Mouse (Mus musculus) ES-Bruce4 (cell line): Measurements from ENCODE around the gene Plin1. TPM values are rescaled to one million over a fixed set of nuclear protein-coding genes. Genes with fewer than 3 reads are reported as not detected.

Experiments used
- H3K27ac ChIP-seq: 2 replicates; pipeline ENCODE4 v1.5.1; 2012; ENCODE audit warnings: low read length, inconsistent platforms; ENCODE audit not compliant: insufficient read depth
- H3K27me3 ChIP-seq: 2 replicates; pipeline ENCODE4 v1.6.1; 2012; ENCODE audit warnings: mild to moderate bottlenecking, low read length, inconsistent platforms; ENCODE audit not compliant: control insufficient read depth, poor library complexity, insufficient read depth, severe bottlenecking
- H3K36me3 ChIP-seq: 2 replicates; pipeline ENCODE4 v1.6.1; 2012; ENCODE audit warnings: inconsistent platforms, mild to moderate bottlenecking, low read length, moderate library complexity; ENCODE audit not compliant: control insufficient read depth, poor library complexity, insufficient read depth, severe bottlenecking
- H3K4me1 ChIP-seq: one replicate; pipeline ENCODE4 v1.8.1; 2011; ENCODE audit warnings: low read length; ENCODE audit not compliant: control insufficient read depth, insufficient read depth
- H3K4me3 ChIP-seq: 2 replicates; pipeline ENCODE4 v1.5.1; 2011; ENCODE audit warnings: low read depth, mild to moderate bottlenecking, low read length
- H3K9ac ChIP-seq: 2 replicates; pipeline ENCODE4 v1.6.1; 2012; ENCODE audit warnings: low read depth, mild to moderate bottlenecking, inconsistent platforms; ENCODE audit not compliant: poor library complexity, severe bottlenecking
- H3K9me3 ChIP-seq: replicated peaks from 2 replicates; pipeline ENCODE4 v1.6.1; 2012; ENCODE audit warnings: mild to moderate bottlenecking, low read length, inconsistent platforms; ENCODE audit not compliant: control insufficient read depth, poor library complexity, insufficient read depth, severe bottlenecking
- CTCF ChIP-seq: IDR thresholded peaks from one replicate; pipeline ENCODE4 v1.8.1; 2011; ENCODE audit warnings: low read depth, low read length
- EP300 ChIP-seq: IDR thresholded peaks from 2 replicates; pipeline ENCODE4 v1.6.1; 2011; ENCODE audit warnings: low read depth, low read length; ENCODE audit not compliant: insufficient read depth
- POLR2A ChIP-seq: IDR thresholded peaks from one replicate; pipeline ENCODE4 v1.8.1; 2011; ENCODE audit warnings: low read length; ENCODE audit not compliant: insufficient read depth
- polyA plus RNA-seq: library from polyadenylated mRNA; stranded (reverse); fragments of >200 nt; gene quantifications from 2 replicates; pipeline ENCODE4 v1.2.4, GENCODE M21; 2011; ENCODE audit warnings: low read depth; ENCODE audit not compliant: missing spikeins, insufficient read depth, insufficient read length

The Plin1 gene
- polyA plus RNA-seq, 1 experiment: 0.28 TPM

DNA sequence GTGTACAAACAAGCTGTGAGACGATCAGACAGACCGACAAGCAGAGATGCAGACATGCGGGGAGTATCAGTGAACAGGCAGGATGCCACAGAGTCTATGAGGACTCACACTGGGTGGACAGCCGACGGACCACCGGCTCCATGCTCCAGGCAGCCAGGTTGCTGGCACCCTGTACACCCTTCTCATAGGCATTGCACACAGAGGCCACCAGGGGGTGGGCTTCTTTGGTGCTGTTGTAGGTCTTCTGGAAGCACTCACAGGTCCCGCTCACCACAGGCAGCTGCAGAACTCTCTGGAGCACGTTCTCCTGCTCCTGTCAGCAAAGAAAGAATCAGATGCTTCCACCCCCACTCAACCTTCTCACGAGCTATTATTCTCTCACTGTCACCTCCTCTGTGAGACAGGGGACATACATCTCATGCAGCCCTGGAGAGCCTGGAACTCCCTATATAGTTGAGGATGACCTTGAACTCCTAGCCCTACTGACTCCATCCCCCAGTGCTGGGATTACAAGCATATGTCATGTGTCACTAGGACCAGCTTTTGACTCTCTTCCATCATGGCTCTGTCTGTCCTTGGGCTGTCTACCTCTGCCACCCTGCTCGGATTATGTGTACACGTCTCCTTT, 2.8 kb downstream of the Plin1 start:
- no peaks in the 10 kb centered on the region for H3K9me3 ChIP-seq

DNA sequence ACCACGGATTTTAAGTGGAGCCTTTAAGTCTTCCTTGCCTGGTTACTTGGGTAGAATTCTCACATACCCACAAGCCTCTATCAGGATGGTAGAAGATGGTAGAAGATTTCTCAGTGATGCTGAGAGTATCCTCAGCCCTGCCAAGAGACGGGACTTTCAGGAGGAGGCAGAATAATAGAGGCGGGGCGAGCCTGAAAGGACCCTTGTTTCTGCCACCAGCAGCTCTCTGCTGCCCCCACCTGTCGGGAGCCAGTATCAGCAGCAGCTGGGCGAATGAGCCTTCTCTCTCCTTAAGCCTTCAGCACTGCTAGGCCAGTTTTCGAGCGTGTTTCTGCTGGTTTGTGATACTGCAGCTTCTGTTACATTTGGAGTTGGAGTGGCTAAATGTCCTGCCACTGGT, 3.5 kb downstream of the Plin1 start:
- no peaks in the 10 kb centered on the region for H3K4me1 ChIP-seq
- no peak overlapping the region for H3K27ac ChIP-seq
- H3K9ac ChIP-seq: no peak overlapping the region
- H3K36me3 ChIP-seq: no peaks in the 10 kb centered on the region
- no peaks in the 10 kb centered on the region for H3K27me3 ChIP-seq
- H3K9me3 ChIP-seq: no peaks in the 10 kb centered on the region
- H3K4me3 ChIP-seq: no peak overlapping the region
- no peak for TF ChIP-seq EP300
- TF ChIP-seq CTCF: peak; percentile 97

More for the DNA sequence above, 2.8 kb downstream of the Plin1 start:
- no peaks in the 10 kb centered on the region for H3K4me1 ChIP-seq
- H3K4me3 ChIP-seq: no peak overlapping the region
- no peaks in the 10 kb centered on the region for H3K36me3 ChIP-seq
- TF ChIP-seq POLR2A (no peak), CTCF (peak; percentile 51), EP300 (no peak)
- no peak overlapping the region for H3K27ac ChIP-seq
- H3K9ac ChIP-seq: no peak overlapping the region
- H3K27me3 ChIP-seq: no peaks in the 10 kb centered on the region

DNA sequence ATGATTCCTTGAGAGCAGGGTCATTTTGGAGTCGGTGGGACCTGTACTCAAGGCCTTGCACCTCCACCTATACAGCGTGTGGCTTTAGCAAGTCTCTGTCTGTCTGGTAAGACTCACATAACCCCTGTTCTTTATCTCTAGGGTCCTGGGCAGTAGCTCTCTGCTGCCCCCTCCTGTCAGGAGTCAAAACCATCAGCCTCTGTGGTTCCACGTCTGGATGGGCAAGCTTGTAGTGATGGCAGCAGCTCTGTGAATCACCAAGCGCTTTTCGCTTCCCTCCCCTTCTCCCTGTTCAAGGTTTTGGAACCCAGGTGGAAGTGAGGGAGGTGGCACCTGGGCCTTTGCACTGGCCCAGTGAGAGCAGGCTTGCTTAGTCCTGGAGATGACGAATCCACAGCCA, 4.5 kb downstream of the Plin1 start:
- H3K4me3 ChIP-seq: no peak overlapping the region
- H3K27ac ChIP-seq: no peak overlapping the region
- H3K9ac ChIP-seq: no peak overlapping the region
- H3K4me1 ChIP-seq: no peaks in the 10 kb centered on the region
- TF ChIP-seq CTCF (peak; percentile 89), POLR2A (no peak)
- no peaks in the 10 kb centered on the region for H3K36me3 ChIP-seq
- H3K9me3 ChIP-seq: no peaks in the 10 kb centered on the region
- no peaks in the 10 kb centered on the region for H3K27me3 ChIP-seq

DNA sequence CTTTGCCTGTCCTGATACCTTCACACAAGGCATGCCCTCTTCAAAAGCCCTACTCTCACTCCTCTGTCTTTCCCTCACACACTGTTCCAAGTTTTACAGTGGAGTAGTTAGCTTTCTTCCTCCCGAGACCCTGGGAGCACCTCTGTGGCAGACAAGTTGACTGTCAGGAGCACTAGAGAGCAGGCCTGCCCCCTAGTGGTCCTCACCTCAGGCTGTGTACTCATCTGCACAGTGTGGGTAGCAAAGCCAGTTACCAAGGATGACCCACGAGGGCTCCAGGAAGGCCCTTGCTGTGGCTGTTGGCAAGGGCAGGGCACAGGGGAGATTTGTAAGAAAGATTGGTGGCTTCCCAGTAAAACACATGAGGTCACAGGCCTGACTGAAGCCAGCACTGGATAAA, 5.6 kb downstream of the Plin1 start:
- H3K36me3 ChIP-seq: no peaks in the 10 kb centered on the region
- H3K9ac ChIP-seq: no peak overlapping the region
- H3K27me3 ChIP-seq: no peaks in the 10 kb centered on the region
- TF ChIP-seq POLR2A (no peak), CTCF (peak; percentile 95)
- H3K4me1 ChIP-seq: no peaks in the 10 kb centered on the region
- H3K9me3 ChIP-seq: no peaks in the 10 kb centered on the region
- H3K27ac ChIP-seq: no peak overlapping the region
- H3K4me3 ChIP-seq: no peak overlapping the region

DNA sequence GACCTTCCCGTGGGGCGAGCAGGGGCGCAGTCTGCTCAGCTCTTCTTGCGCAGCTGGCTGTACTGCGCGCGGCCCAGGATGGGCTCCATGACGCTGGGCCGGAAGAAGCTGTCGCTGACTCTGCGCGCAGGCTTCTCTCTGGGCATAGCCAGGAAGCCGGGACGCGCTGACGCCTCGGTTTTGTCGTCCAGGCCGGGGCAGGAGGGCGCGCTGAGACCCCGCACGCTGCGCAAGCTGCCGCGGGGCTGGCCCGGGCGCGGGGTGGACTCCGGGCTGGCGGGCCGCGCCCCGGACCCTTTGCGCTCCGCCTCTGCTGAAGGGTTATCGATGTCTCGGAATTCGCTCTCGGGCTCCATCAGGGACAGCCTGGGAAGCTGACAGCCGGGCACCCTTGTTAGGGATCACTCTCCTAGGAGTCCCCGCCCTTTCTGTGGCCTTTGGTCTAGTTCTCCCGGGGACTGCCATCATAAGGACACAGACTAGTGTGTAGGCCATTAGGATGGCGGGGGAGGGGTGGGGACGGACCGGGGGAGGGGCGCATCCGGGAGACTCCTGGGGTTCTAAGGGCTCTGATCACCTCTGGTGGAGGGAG, 11.2 kb downstream of the Plin1 start:
- no peak for TF ChIP-seq EP300
- no peak for TF ChIP-seq POLR2A
- no peak for TF ChIP-seq CTCF
- Histone ChIP-seq H3K27me3 (no peaks in the 10 kb centered on the region), H3K27ac (no peak overlapping the region), H3K4me1 (no peaks in the 10 kb centered on the region), H3K36me3 (no peaks in the 10 kb centered on the region), H3K4me3 (peak overlapping the region; percentile 63), H3K9me3 (no peaks in the 10 kb centered on the region), H3K9ac (peak overlapping the region; percentile 72)

DNA sequence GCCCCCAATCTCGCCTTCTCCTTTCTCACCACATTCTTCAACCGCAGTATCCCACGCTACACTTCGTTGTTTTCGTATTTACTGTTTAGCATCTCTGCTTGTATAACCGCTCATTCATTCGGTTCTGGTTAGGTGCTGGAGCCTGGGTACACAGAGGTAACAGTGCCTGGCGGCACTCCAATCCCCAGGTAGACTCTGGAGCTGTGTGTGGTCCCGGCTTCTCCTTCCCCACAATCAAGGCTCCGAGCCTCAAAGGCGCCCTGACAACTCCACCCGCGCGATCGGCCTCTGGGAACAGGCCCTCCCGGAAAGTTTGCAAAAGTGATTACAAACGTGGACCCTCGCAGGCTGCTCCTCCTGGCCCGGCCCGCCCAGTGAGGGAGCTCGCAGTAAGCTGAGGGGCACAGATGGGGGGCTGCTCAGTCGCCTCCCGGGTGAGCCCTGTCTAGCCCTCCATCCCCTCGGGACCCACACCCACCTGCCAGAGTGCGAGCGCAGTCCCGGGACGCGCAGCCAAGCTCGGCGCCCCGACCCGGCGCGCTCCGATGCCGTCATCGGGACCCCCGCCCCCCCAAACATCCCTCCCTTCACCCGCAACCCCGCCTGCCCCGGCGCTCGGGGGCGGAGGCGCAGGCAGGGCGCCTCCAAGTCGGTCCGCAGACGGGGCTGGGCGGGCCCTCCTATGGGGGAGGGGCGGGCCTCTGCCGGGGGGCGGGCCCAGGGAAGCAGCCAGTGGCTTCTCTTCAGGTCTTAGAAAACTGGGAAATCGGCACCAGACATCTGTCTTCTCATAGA, 17.3 kb downstream of the Plin1 start, which contains the start of gene Kif7:
Gene Kif7 (minus strand): TSS at position 534 of the 795 bp plus-strand sequence.
- Histone ChIP-seq H3K9ac (peak within 1 kb of the TSS; percentile 82), H3K27me3 (no peaks in the 10 kb centered on the region), H3K27ac (no peak within 1 kb of the TSS), H3K36me3 (no peaks in the 10 kb centered on the region), H3K4me3 (peak within 1 kb of the TSS; percentile 97), H3K4me1 (no peaks in the 10 kb centered on the region), H3K9me3 (no peaks in the 10 kb centered on the region)
- TF ChIP-seq CTCF: no peak
- no peak for TF ChIP-seq EP300
- no peak for TF ChIP-seq POLR2A
